10 mouse cellular contexts compared by ENCODE assay signal in the genomic region with DNA sequence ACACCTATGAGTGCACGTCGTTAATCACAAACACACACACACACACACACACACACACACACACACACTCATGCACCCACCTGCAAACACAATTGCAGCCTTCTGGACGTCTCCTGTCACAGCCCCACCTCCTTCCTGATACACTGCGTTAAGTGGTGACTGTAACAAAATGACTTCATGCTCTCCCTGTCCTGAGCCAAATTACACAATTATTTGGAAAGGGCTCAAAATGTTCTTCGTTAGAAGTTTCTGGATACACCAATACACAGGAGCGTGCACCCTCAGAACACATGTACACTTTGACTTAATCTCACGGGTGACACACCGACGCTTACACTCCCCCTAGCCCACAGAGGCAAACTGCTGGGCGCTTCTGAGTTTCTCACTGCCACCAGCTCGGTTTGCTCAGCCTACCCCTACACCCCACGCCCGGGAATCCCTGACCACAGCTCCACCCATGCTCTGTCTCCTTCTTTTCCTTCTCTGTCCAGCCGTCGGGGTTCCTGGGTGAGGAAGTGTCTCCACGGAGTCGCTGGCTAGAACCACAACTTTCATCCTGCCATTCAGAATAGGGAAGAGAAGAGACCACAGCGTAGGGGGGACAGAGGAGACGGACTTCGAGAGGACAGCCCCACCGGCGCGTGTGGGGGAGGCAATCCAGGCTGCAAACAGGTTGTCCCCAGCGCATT. TPM values are rescaled to one million over a fixed set of nuclear protein-coding genes. Genes with fewer than 3 reads are reported as not detected.
DNase-seq lines count a peak whose midpoint lies in the region; ATAC-seq and TF ChIP-seq lines count a peak whose summit lies in the region.
"Had no signal": no experiment of that assay in that cellular context is flagged by ENCODE, and none has a peak within 500 bp of the region (broad histone marks: within the 10 kb centered on the region; RNA-seq: fewer than 3 reads in every experiment).

No protein-coding gene starts in this region.

- no peaks in the 10 kb centered on the region for H3K36me3 ChIP-seq in kidney, postnatal 0 days (ENCODE audit: insufficient read depth, low read length)
- no peaks in the 10 kb centered on the region for H3K36me3 ChIP-seq in hindbrain, embryonic 11.5 days (ENCODE audit: control insufficient read depth, insufficient read depth, low read length)
- no peaks in the 10 kb centered on the region for H3K36me3 ChIP-seq in megakaryocyte, embryonic 14.5 days (replicated peaks; ENCODE audit: low read length)

- ATAC-seq in kidney, postnatal 0 days (replicated peaks; ENCODE audit: low FRiP score, low read depth) = 0 out of 2 replicates have a peak, but pooled peaks have one; percentile 29
- ATAC-seq in hindbrain, embryonic 11.5 days (ENCODE audit: low FRiP score) = no peak

- H3K27ac ChIP-seq in kidney, postnatal 0 days = no peak overlapping the region
- H3K27ac ChIP-seq in bone marrow macrophage, adult 2 months (ENCODE audit: insufficient read depth, low read depth, low read length) = no peak overlapping the region
- H3K27ac ChIP-seq in hindbrain, embryonic 11.5 days (ENCODE audit: low read depth, low read length) = no peak overlapping the region
- H3K27ac ChIP-seq in layer of hippocampus, adult 2 months = no peak overlapping the region

- no peak for TF ChIP-seq CTCF in kidney, postnatal 0 days (IDR thresholded peaks at IDR 0.05; ENCODE audit: low read depth)
- TF ChIP-seq CTCF in bone marrow macrophage, adult 2 months (IDR thresholded peaks at IDR 0.05; ENCODE audit: low read depth, low read length) = peak; percentile 29
- no peak for TF ChIP-seq CTCF in layer of hippocampus, adult 2 months (conservative IDR thresholded peaks at IDR 0.05)

- peak overlapping the region; percentile 16; the same call in 1 of the 2 replicates for H3K4me2 ChIP-seq in kidney, postnatal 0 days (ENCODE audit: low read length)
- no peak overlapping the region for H3K4me2 ChIP-seq in hindbrain, embryonic 11.5 days (replicated peaks; ENCODE audit: low read depth, low read length)

- peaks cover 70% of the 10 kb centered on the region for H3K27me3 ChIP-seq in kidney, postnatal 0 days (ENCODE audit: insufficient read depth, low read length)
- peaks cover 81% of the 10 kb centered on the region for H3K27me3 ChIP-seq in hindbrain, embryonic 11.5 days (ENCODE audit: control insufficient read depth, insufficient read depth, low read length)
- peaks cover 90% of the 10 kb centered on the region for H3K27me3 ChIP-seq in megakaryocyte, embryonic 14.5 days (replicated peaks)

- TF ChIP-seq POLR2A in bone marrow macrophage, adult 2 months (IDR thresholded peaks at IDR 0.05; ENCODE audit: borderline replicate concordance, low read depth, low read length) = no peak

- 14% methylated on average over 24 of the region's 24 CpGs for WGBS in kidney, postnatal 0 days
- 12% methylated on average over 24 of the region's 24 CpGs for WGBS in hindbrain, embryonic 11.5 days

- no peak overlapping the region for H3K9ac ChIP-seq in kidney, postnatal 0 days (ENCODE audit: low read depth, low read length)
- no peak overlapping the region for H3K9ac ChIP-seq in hindbrain, embryonic 11.5 days (ENCODE audit: low read depth, low read length)
- H3K9ac ChIP-seq: lung, embryonic 14.5 days had no signal

- H3K4me1 ChIP-seq in kidney, postnatal 0 days (replicated peaks; ENCODE audit: insufficient read depth, low read length) = peaks cover 20% of the 10 kb centered on the region
- no peaks in the 10 kb centered on the region for H3K4me1 ChIP-seq in bone marrow macrophage, adult 2 months (ENCODE audit: control insufficient read depth, insufficient read depth, low read length)
- H3K4me1 ChIP-seq in hindbrain, embryonic 11.5 days (replicated peaks; ENCODE audit: control insufficient read depth, insufficient read depth, low read length) = peaks cover 11% of the 10 kb centered on the region
- H3K4me1 ChIP-seq in megakaryocyte, embryonic 14.5 days = peaks cover 55% of the 10 kb centered on the region

- H3K4me3 ChIP-seq in kidney, postnatal 0 days (replicated peaks; ENCODE audit: low read depth, low read length) = no peak overlapping the region
- H3K4me3 ChIP-seq in bone marrow macrophage, adult 2 months (ENCODE audit: insufficient read depth, low read length) = no peak overlapping the region
- H3K4me3 ChIP-seq in hindbrain, embryonic 11.5 days (ENCODE audit: low read depth, low read length) = peak overlapping the region; percentile 22
- H3K4me3 ChIP-seq in megakaryocyte, embryonic 14.5 days (replicated peaks) = peak overlapping the region; percentile 73
- no peak overlapping the region for H3K4me3 ChIP-seq in layer of hippocampus, adult 2 months

- H3K9me3 ChIP-seq in kidney, postnatal 0 days (replicated peaks; ENCODE audit: low read length) = no peaks in the 10 kb centered on the region
- no peaks in the 10 kb centered on the region for H3K9me3 ChIP-seq in hindbrain, embryonic 11.5 days (ENCODE audit: control insufficient read depth, low read length)
- H3K9me3 ChIP-seq in megakaryocyte, embryonic 14.5 days = peaks cover 17% of the 10 kb centered on the region

- DNase-seq in kidney, postnatal 0 days (ENCODE audit: low spot score) = no peak
- no peak for DNase-seq in kidney, adult 11 months
- peak; percentile 20 for DNase-seq in hindbrain, embryonic 11.5 days (ENCODE audit: low spot score)
- DNase-seq in spleen, adult 12 weeks (ENCODE audit: low spot score) = no peak
- DNase-seq in thymus, postnatal 0 days (ENCODE audit: low spot score) = no peak
- no peak for DNase-seq in layer of hippocampus, adult 2 months (ENCODE audit: low spot score in 2 of 2)

RNA-seq across cellular contexts. Expression of gene Wnt1, which starts 0.5 kb away (rescaled TPM):
- not detected in 2 replicates for polyA plus RNA-seq in kidney, postnatal 0 days (2015; fragmentation: Nextera tagmentation; extraction: Ambion mirVana)
- not detected in 2 replicates for polyA plus RNA-seq in bone marrow macrophage, adult 2 months (2012; ENCODE audit: insufficient read depth, insufficient read length, missing spikeins)
- 8.0 and 9.5 TPM in 2 replicates for polyA plus RNA-seq in hindbrain, embryonic 11.5 days (2014; fragmentation: Nextera tagmentation; extraction: Ambion mirVana)
- polyA plus RNA-seq in megakaryocyte, embryonic 14.5 days (2012; ENCODE audit: insufficient read depth, low replicate concordance) = not detected in 2 replicates
- polyA plus RNA-seq in thymus, postnatal 0 days (2015; fragmentation: Nextera tagmentation; extraction: Ambion mirVana) = 0.08 TPM in 1 of 2 replicates, not detected in the other
- not detected for total RNA-seq in layer of hippocampus, adult 2 months (2021)
- total RNA-seq: heart, postnatal 36 days had no signal
- polyA plus RNA-seq: lung, embryonic 14.5 days had no signal

RNA-seq across cellular contexts. Expression of gene Wnt10b, which starts 11.2 kb away (rescaled TPM):
- polyA plus RNA-seq in kidney, postnatal 0 days (2015; fragmentation: Nextera tagmentation; extraction: Ambion mirVana) = not detected in 2 replicates
- polyA plus RNA-seq in bone marrow macrophage, adult 2 months (2012; ENCODE audit: insufficient read depth, insufficient read length, missing spikeins) = not detected in 2 replicates
- polyA plus RNA-seq in hindbrain, embryonic 11.5 days (2014; fragmentation: Nextera tagmentation; extraction: Ambion mirVana) = 0.54 and 0.57 TPM in 2 replicates
- polyA plus RNA-seq in megakaryocyte, embryonic 14.5 days (2012; ENCODE audit: insufficient read depth, low replicate concordance) = not detected in 2 replicates
- polyA plus RNA-seq in thymus, postnatal 0 days (2015; fragmentation: Nextera tagmentation; extraction: Ambion mirVana) = 0.85 TPM in 2 replicates
- under 1 TPM; 0.15 to 0.38 TPM for total RNA-seq in layer of hippocampus, adult 2 months (2021)
- polyA plus RNA-seq: lung, embryonic 14.5 days had no signal

RNA-seq across cellular contexts. Expression of gene Ddn, which starts 20.2 kb away (rescaled TPM):
- 4.4 and 6.1 TPM in 2 replicates for polyA plus RNA-seq in kidney, postnatal 0 days (2015; fragmentation: Nextera tagmentation; extraction: Ambion mirVana)
- polyA plus RNA-seq in bone marrow macrophage, adult 2 months (2012; ENCODE audit: insufficient read depth, insufficient read length, missing spikeins) = not detected in 2 replicates
- polyA plus RNA-seq in hindbrain, embryonic 11.5 days (2014; fragmentation: Nextera tagmentation; extraction: Ambion mirVana) = 0.35 and 0.60 TPM in 2 replicates
- 0.32 and 0.73 TPM in 2 replicates for polyA plus RNA-seq in megakaryocyte, embryonic 14.5 days (2012; ENCODE audit: insufficient read depth, low replicate concordance)
- polyA plus RNA-seq in thymus, postnatal 0 days (2015; fragmentation: Nextera tagmentation; extraction: Ambion mirVana) = 0.10 and 0.13 TPM in 2 replicates
- 1,000 to 10,000 TPM; 1,636 to 1,683 TPM for total RNA-seq in layer of hippocampus, adult 2 months (2021)

RNA-seq across cellular contexts. Expression of gene Arf3, which starts 26.1 kb away (rescaled TPM):
- polyA plus RNA-seq in kidney, postnatal 0 days (2015; fragmentation: Nextera tagmentation; extraction: Ambion mirVana) = 39.0 and 39.6 TPM in 2 replicates
- polyA plus RNA-seq in bone marrow macrophage, adult 2 months (2012; ENCODE audit: insufficient read depth, insufficient read length, missing spikeins) = 93.8 and 103 TPM in 2 replicates
- 32.3 and 33.2 TPM in 2 replicates for polyA plus RNA-seq in hindbrain, embryonic 11.5 days (2014; fragmentation: Nextera tagmentation; extraction: Ambion mirVana)
- polyA plus RNA-seq in megakaryocyte, embryonic 14.5 days (2012; ENCODE audit: insufficient read depth, low replicate concordance) = 7.0 and 17.8 TPM in 2 replicates
- 36.5 and 42.2 TPM in 2 replicates for polyA plus RNA-seq in thymus, postnatal 0 days (2015; fragmentation: Nextera tagmentation; extraction: Ambion mirVana)
- total RNA-seq in layer of hippocampus, adult 2 months (2021) = 100 to 1,000 TPM; 820 to 852 TPM

RNA-seq across cellular contexts. Expression of gene Prkag1, which starts 42.2 kb away (rescaled TPM):
- 83.1 and 94.5 TPM in 2 replicates for polyA plus RNA-seq in kidney, postnatal 0 days (2015; fragmentation: Nextera tagmentation; extraction: Ambion mirVana)
- 82.3 and 86.6 TPM in 2 replicates for polyA plus RNA-seq in bone marrow macrophage, adult 2 months (2012; ENCODE audit: insufficient read depth, insufficient read length, missing spikeins)
- polyA plus RNA-seq in hindbrain, embryonic 11.5 days (2014; fragmentation: Nextera tagmentation; extraction: Ambion mirVana) = 65.9 and 70.6 TPM in 2 replicates
- 237 and 264 TPM in 2 replicates for polyA plus RNA-seq in megakaryocyte, embryonic 14.5 days (2012; ENCODE audit: insufficient read depth, low replicate concordance)
- 103 and 107 TPM in 2 replicates for polyA plus RNA-seq in thymus, postnatal 0 days (2015; fragmentation: Nextera tagmentation; extraction: Ambion mirVana)
- 10 to 100 TPM; 50.3 to 51.9 TPM for total RNA-seq in layer of hippocampus, adult 2 months (2021)

Comparison
In these comparisons a context has a peak if more than half of its experiments do, and no peak if none do; other contexts are left out.
1. H3K4me3 ChIP-seq: peak in hindbrain, embryonic 11.5 days (single experiment) and megakaryocyte, embryonic 14.5 days (single experiment); none in kidney, postnatal 0 days (single experiment), bone marrow macrophage, adult 2 months (single experiment) and layer of hippocampus, adult 2 months (single experiment).